Mouse (Mus musculus) CH12.LX (cell line): Measurements from ENCODE around the gene Gas2. TPM values are rescaled to one million over a fixed set of nuclear protein-coding genes. Genes with fewer than 3 reads are reported as not detected.

Experiments
- DNase-seq: peaks from one replicate; pipeline ENCODE4 v3.0.0-alpha.2; 2013; ENCODE audit errors: extremely low read depth
- H3K27ac ChIP-seq: 2 replicates; pipeline ENCODE4 v1.5.1; 2012; ENCODE audit warnings: low read depth, mild to moderate bottlenecking, control low read depth, moderate library complexity; ENCODE audit not compliant: insufficient read depth
- H3K27me3 ChIP-seq: replicated peaks from 2 replicates; pipeline ENCODE3; 2012; ENCODE audit warnings: inconsistent platforms
- H3K36me3 ChIP-seq, 2 experiments: replicated peaks in 1 of 2; 2 replicates each; pipeline versions ENCODE3 to v1.6.1; 2012; ENCODE audit warnings: inconsistent platforms in 1 of 2, low read length in 1 of 2, mild to moderate bottlenecking in 1 of 2, mixed read lengths in 1 of 2, moderate library complexity in 1 of 2; ENCODE audit not compliant: control insufficient read depth in 1 of 2, insufficient read depth in 1 of 2
- H3K4me1 ChIP-seq, 2 experiments: 2 replicates each; pipeline ENCODE4 v1.6.1; 2012; ENCODE audit warnings: inconsistent platforms in 1 of 2, moderate library complexity in 1 of 2; ENCODE audit not compliant: insufficient read depth in 2 of 2, control insufficient read depth in 1 of 2
- H3K4me2 ChIP-seq: 2 replicates; pipeline ENCODE4 v1.6.1; 2012; ENCODE audit warnings: low read depth, mild to moderate bottlenecking, control low read depth; ENCODE audit not compliant: poor library complexity, insufficient read depth, severe bottlenecking
- H3K4me3 ChIP-seq, 3 experiments: fragments of 150-350 bp in 1 of 3; sonication (generic) in 1 of 3; replicated peaks in 1 of 3; 2 replicates each; pipeline versions ENCODE3 to v1.5.1; 2011 to 2012; ENCODE audit warnings: low read depth in 2 of 3, low read length in 2 of 3, mild to moderate bottlenecking in 2 of 3, moderate library complexity in 2 of 3, control low read depth in 1 of 3, improper control_type of control experiment in 1 of 3, inconsistent platforms in 1 of 3, mixed read lengths in 1 of 3; ENCODE audit not compliant: poor library complexity in 1 of 3
- H3K79me2 ChIP-seq: replicated peaks from 2 replicates; pipeline ENCODE4 v1.6.1; 2012; ENCODE audit warnings: mild to moderate bottlenecking, moderate library complexity; ENCODE audit not compliant: control insufficient read depth, poor library complexity, insufficient read depth, severe bottlenecking; ENCODE audit errors: extremely low read depth
- H3K9ac ChIP-seq: 2 replicates; pipeline ENCODE4 v1.6.1; 2012; ENCODE audit warnings: low read depth, mild to moderate bottlenecking, control low read depth, moderate library complexity; ENCODE audit not compliant: insufficient read depth
- H3K9me3 ChIP-seq: replicated peaks from 2 replicates; pipeline ENCODE3; 2012; ENCODE audit warnings: low read length, inconsistent platforms, mixed read lengths
- CHD1 ChIP-seq: IDR thresholded peaks from 2 replicates; pipeline ENCODE4 v1.6.1; 2012; ENCODE audit warnings: low read depth, low read length, improper control_type of control experiment, inconsistent platforms
- CHD2 ChIP-seq: IDR thresholded peaks from 2 replicates; pipeline ENCODE4 v1.6.1; 2011; ENCODE audit warnings: low read length, improper control_type of control experiment
- CTCF ChIP-seq, 2 experiments: IDR thresholded peaks in 1 of 2; conservative IDR thresholded peaks in 1 of 2; 2 replicates each; pipeline ENCODE4 v1.5.1; 2011 to 2012; ENCODE audit warnings: low read depth in 2 of 2, low read length in 2 of 2, improper control_type of control experiment in 1 of 2, inconsistent platforms in 1 of 2, mild to moderate bottlenecking in 1 of 2, moderate library complexity in 1 of 2
- ETS1 ChIP-seq: conservative IDR thresholded peaks from 2 replicates; pipeline ENCODE4 v1.6.1; 2012; ENCODE audit warnings: low read depth, mild to moderate bottlenecking, inconsistent platforms, low read length, improper control_type of control experiment, moderate library complexity
- HCFC1 ChIP-seq: IDR thresholded peaks from 2 replicates; pipeline ENCODE4 v1.6.1; 2012; ENCODE audit warnings: low read depth, mild to moderate bottlenecking, inconsistent platforms, low read length, improper control_type of control experiment
- IRF4 ChIP-seq: IDR thresholded peaks from 2 replicates; pipeline ENCODE4 v1.6.1; 2014; ENCODE audit warnings: low read depth, mild to moderate bottlenecking, inconsistent platforms, low read length, improper control_type of control experiment
- JUND ChIP-seq: conservative IDR thresholded peaks from 2 replicates; pipeline ENCODE4 v1.6.1; 2011; ENCODE audit warnings: low read depth, low read length, improper control_type of control experiment
- KAT2A ChIP-seq: IDR thresholded peaks from 2 replicates; pipeline ENCODE4 v1.6.1; 2012; ENCODE audit warnings: low read length, improper control_type of control experiment, inconsistent platforms; ENCODE audit not compliant: insufficient replicate concordance
- MAZ ChIP-seq: IDR thresholded peaks from 2 replicates; pipeline ENCODE4 v1.6.1; 2012; ENCODE audit warnings: low read depth, mild to moderate bottlenecking, inconsistent platforms, low read length, improper control_type of control experiment, moderate library complexity
- MEF2A ChIP-seq: IDR thresholded peaks from 2 replicates; pipeline ENCODE4 v1.6.1; 2014; ENCODE audit warnings: low read depth, mild to moderate bottlenecking, inconsistent platforms, low read length, improper control_type of control experiment, borderline replicate concordance
- NRF1 ChIP-seq: IDR thresholded peaks from 2 replicates; pipeline ENCODE4 v1.6.1; 2014; ENCODE audit warnings: low read depth, mild to moderate bottlenecking, inconsistent platforms, low read length, improper control_type of control experiment, moderate library complexity
- RAD21 ChIP-seq: IDR thresholded peaks from 2 replicates; pipeline ENCODE4 v1.6.1; 2011; ENCODE audit warnings: low read depth, mild to moderate bottlenecking, low read length, improper control_type of control experiment, moderate library complexity
- SIN3A ChIP-seq: IDR thresholded peaks from 2 replicates; pipeline ENCODE4 v1.6.1; 2012; ENCODE audit warnings: low read length, improper control_type of control experiment, inconsistent platforms
- SMC3 ChIP-seq: IDR thresholded peaks from 2 replicates; pipeline ENCODE4 v1.6.1; 2011; ENCODE audit warnings: low read depth, low read length, improper control_type of control experiment
- TCF12 ChIP-seq: IDR thresholded peaks from 2 replicates; pipeline ENCODE4 v1.6.1; 2014; ENCODE audit warnings: low read depth, mild to moderate bottlenecking, inconsistent platforms, low read length, improper control_type of control experiment
- USF1 ChIP-seq: IDR thresholded peaks from 2 replicates; pipeline ENCODE4 v1.6.1; 2014; ENCODE audit warnings: low read depth, mild to moderate bottlenecking, inconsistent platforms, low read length, improper control_type of control experiment
- ZKSCAN1 ChIP-seq: IDR thresholded peaks from 2 replicates; pipeline ENCODE4 v1.6.1; 2012; ENCODE audit warnings: low read depth, inconsistent platforms, low read length, improper control_type of control experiment, borderline replicate concordance
- ZNF384 ChIP-seq: IDR thresholded peaks from 2 replicates; pipeline ENCODE4 v1.6.1; 2012; ENCODE audit warnings: low read depth, low read length, improper control_type of control experiment, inconsistent platforms
- dilution Hi-C: fragments of 300-500 bp; cut with MboI; formaldehyde crosslinking; loops from 2 replicates; pipeline ENCODE4 v1.14.3; 2020; ENCODE audit warnings: low sequenced_read_pairs; ENCODE audit not compliant: extremely low pct_unique_long_range_greater_than_20kb, extremely low pct_ligation_motif_present
- in situ Hi-C: fragments of 300-500 bp; cut with MboI; formaldehyde crosslinking; loops from 3 replicates; pipeline ENCODE4 v1.14.3; 2019; ENCODE audit warnings: low sequenced_read_pairs, low pct_ligation_motif_present, low pct_unique_long_range_greater_than_20kb, mixed read lengths
- polyA plus RNA-seq: library from polyadenylated mRNA; unstranded; fragments of >175 nt; gene quantifications from 2 replicates; pipeline ENCODE4 v1.2.1, GENCODE M21; 2012; ENCODE audit warnings: low read depth; ENCODE audit not compliant: insufficient read length
- total RNA-seq, 2 experiments: library from RNA; depleted of rRNA; stranded (reverse); fragments of 300-350 nt in 1 of 2; fragments of >200 nt in 1 of 2; gene quantifications; 2 replicates each; pipeline ENCODE4 v1.2.3; 2012 to 2014

Gas2 gene
- total and polyA plus RNA-seq, 3 experiments = 2.7 to 4.3 (median 3.3) TPM

DNA sequence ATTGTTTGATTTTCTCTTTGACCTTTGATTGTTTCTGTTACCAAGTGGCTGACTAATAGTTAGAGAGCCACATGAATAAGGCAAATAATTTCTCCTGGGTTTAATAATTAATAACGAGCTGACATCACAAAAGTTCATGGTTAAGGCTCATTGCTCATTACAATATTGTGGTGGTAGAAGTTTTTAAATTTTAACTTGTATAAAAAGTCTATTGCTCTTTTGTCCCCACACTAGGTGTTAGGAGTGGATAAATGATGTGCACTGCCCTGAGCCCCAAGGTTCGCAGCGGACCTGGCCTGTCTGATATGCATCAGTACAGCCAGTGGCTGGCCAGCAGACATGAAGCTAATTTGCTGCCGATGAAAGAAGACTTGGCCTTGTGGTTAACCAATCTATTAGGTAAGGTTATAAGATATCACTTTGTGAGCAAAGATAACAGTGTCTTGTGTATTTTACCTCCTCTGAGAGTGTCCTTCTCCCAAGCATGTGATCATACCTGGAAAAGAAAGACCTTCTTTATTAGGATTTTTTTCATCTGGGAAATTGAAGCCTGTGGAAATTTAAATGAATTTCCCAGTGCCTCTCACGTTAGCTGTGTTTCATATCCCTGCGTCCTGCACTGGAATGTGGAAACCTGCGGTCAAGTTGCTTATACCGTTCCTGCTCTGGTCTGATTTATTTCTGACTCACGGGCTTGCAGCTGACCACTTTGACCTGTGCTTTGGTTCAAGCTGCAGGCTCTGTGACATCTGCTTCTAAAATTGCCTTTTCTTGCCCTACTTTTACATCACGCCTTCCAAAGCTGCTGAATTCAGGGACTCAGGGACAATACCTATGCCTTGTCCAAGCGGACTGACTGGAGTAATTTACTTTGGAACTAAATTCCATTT is 26.1 kb downstream of the Gas2 start:
- Histone ChIP-seq H3K9ac (no peak overlapping the region), H3K4me2 (no peak overlapping the region), H3K27ac (no peak overlapping the region), H3K36me3 (no peaks in the 10 kb centered on the region), H3K4me3 (no peak overlapping the region), H3K4me1 (peaks cover 0 to 8% of the 10 kb centered on the region in 2 experiments; a peak in 1 of 4 replicates), H3K27me3 (no peaks in the 10 kb centered on the region)
- dilution Hi-C loops = no loop called here
- in situ Hi-C loops = no loop called here
- TF ChIP-seq TCF12 (no peak), CHD1 (no peak), NRF1 (no peak)
- TF ChIP-seq, all 38 proteins: peak for 0
- peaks cover 3% of the 10 kb centered on the region for H3K9me3 ChIP-seq
- H3K79me2 ChIP-seq = no peaks in the 10 kb centered on the region
- no peak for DNase-seq

DNA sequence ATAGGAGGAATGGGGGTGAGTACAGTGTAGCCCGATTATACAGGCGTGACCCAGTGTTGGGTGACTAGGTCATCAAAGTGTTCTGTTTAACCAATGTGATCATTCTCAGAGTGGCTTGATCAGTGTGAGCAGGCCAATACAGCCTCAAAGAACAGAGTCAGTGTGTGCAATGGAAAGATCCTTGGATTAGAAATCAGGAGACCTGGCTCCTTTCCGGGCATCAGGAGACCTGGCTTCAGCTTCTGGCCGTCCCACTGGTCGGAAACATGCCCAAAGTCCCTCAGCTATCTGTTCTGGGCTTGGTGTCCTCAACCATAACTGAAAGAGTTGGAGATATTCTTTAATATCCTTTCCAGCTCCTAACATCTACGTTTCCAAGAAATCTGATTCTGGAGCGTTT is 27.8 kb downstream of the Gas2 start:
- dilution Hi-C loops = no loop called here
- Histone ChIP-seq H3K36me3 (no peaks in the 10 kb centered on the region), H3K9ac (no peak overlapping the region), H3K9me3 (peaks cover 3% of the 10 kb centered on the region), H3K4me2 (no peak overlapping the region), H3K27ac (no peak overlapping the region), H3K4me1 (peaks cover 0 to 8% of the 10 kb centered on the region in 2 experiments; a peak in 1 of 4 replicates), H3K4me3 (no peak overlapping the region), H3K79me2 (no peaks in the 10 kb centered on the region), H3K27me3 (no peaks in the 10 kb centered on the region)
- in situ Hi-C loops = no loop called here
- TF ChIP-seq JUND (no peak), RAD21 (no peak), ETS1 (no peak), IRF4 (no peak), CTCF (conservative IDR thresholded peaks at IDR 0.05 in 1 of 2, IDR thresholded peaks at IDR 0.05 in 1 of 2; ENCODE audit: low read depth in 2 of 2, low read length in 2 of 2) (no peak), HCFC1 (no peak), CHD2 (no peak), SIN3A (no peak), NRF1 (no peak), KAT2A (no peak), SMC3 (no peak), ZNF384 (no peak), ZKSCAN1 (no peak), MAZ (no peak), MEF2A (no peak), USF1 (no peak)
- no peak for DNase-seq
